Mouse (Mus musculus) embryonic fibroblast, embryonic 13.5 days (primary cell): ENCODE data around the gene Kdelr2.

Experiments used
- CTCF ChIP-seq: IDR thresholded peaks from 2 replicates; pipeline ENCODE4 v1.5.1; 2011; ENCODE audit warnings: mild to moderate bottlenecking, control low read depth, low read length, moderate library complexity, borderline replicate concordance; ENCODE audit not compliant: insufficient read depth
- POLR2A ChIP-seq: IDR thresholded peaks from 2 replicates; pipeline ENCODE4 v1.6.1; 2011; ENCODE audit warnings: low read depth, mild to moderate bottlenecking, control low read depth, low read length, moderate library complexity

DNA sequence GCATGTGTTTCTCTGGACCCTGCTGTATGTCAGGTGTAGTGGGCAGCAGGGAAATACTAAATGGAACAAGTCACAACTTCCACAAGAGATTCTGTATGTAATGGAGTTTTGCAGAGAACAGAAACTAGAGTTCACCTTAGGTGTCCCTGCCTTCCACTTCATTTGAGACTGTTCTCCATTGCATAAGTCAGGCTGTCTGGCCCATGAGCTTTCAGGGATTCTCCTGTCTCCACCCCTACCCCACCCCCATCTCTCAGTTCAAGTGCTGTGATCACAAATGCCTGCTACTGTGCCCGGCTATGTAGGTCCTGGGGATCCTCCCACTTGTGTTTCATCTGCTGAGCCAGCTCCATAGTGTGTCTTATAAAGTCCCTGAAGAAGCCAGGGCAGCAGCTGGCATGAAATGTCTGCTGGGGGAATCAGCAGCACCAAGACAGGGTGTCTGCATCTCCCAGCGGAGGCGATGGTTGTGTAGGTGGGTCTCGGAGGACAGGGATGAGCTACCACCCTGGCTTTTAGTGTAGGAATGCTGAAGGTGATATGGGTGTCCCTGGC is 7.3 kb downstream of the Kdelr2 start:
- no peak for TF ChIP-seq POLR2A
- TF ChIP-seq CTCF, result no peak
